Mouse (Mus musculus) myocyte (in vitro differentiated cells): ENCODE measurements at regions not wholly inside any gene's neighbourhood (a gene's known extent, or its start where the extent isn't known, plus 50 kb on each side); places are given as distances from the start of the nearest gene placed in this dataset.

ENCODE experiments used
- POLR2A ChIP-seq: IDR thresholded peaks from one replicate; pipeline ENCODE4 v1.6.1; 2011; ENCODE audit warnings: low read depth, mild to moderate bottlenecking, control low read depth, moderate library complexity; ENCODE audit not compliant: insufficient read length
- POLR2AphosphoS2 ChIP-seq: IDR thresholded peaks from one replicate; pipeline ENCODE4 v1.6.1; 2011; ENCODE audit warnings: low read depth, control low read depth; ENCODE audit not compliant: insufficient read length
- TCF12 ChIP-seq: IDR thresholded peaks from one replicate; pipeline ENCODE4 v1.6.1; 2011; ENCODE audit warnings: mild to moderate bottlenecking, control low read depth; ENCODE audit not compliant: poor library complexity, insufficient read depth, severe bottlenecking
- USF1 ChIP-seq: IDR thresholded peaks from one replicate; pipeline ENCODE4 v1.6.1; 2011; ENCODE audit warnings: low read depth, mild to moderate bottlenecking, control low read depth, moderate library complexity

- no peak for TF ChIP-seq POLR2A
- TF ChIP-seq POLR2AphosphoS2: no peak
- TF ChIP-seq TCF12: no peak
- no peak for TF ChIP-seq USF1
Observed at GRCm38 (mm10) chr3:49009211-49009967, 747.7 kb downstream of the Pcdh18 start.
